ENCODE assay signal across 27 mouse cellular contexts in the genomic region with DNA sequence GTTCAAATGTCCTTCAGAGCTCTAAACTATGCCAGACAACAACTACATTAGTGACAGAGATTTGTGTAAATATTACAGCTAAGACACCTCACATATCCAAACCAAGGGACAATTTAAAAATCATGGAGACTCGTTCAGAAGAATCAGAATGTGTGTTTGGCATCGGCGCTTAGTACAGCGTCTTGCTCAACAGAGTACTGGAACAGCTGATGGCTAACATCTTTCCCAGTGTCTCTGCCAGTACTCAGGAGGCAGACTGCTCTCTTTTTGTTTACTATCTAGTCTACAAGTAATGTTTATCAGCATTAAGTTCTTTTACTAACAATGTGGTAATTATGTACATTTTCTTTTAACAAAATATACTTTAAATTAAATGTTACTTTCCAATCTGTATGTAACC.
A peak's percentile ranks its signal among the peaks of the same experiment; 100 is the strongest.
DNase-seq lines count a peak whose midpoint lies in the region; ATAC-seq and TF ChIP-seq lines count a peak whose summit lies in the region.
"Had no signal": no experiment of that assay in that cellular context is flagged by ENCODE, and none has a peak within 500 bp of the region (broad histone marks: within the 10 kb centered on the region; RNA-seq: fewer than 3 reads in every experiment).

No protein-coding gene starts in this region.

- no peak overlapping the region for H3K4me3 ChIP-seq in gastrocnemius, adult 2 months
- H3K4me3 ChIP-seq: embryonic facial prominence, embryonic 13.5 days; embryonic facial prominence, embryonic 15.5 days; erythroblast, embryonic 14.5 days; forebrain, embryonic 10.5 days; forebrain, embryonic 12.5 days had no signal

- DNase-seq in frontal cortex, postnatal 14 days (ENCODE audit: low spot score in 2 of 2): no peak
- DNase-seq in gastrocnemius, adult 2 months: peak; percentile 17
- DNase-seq in gastrocnemius, postnatal 25 days: no peak
- peak; percentile 17 for DNase-seq in lung, postnatal 10 days
- no peak for DNase-seq in lung, adult 18-20 months
- DNase-seq in adipocyte (ENCODE audit: low spot score): peak; percentile 69
- DNase-seq: adrenal gland, adult 2 months; adrenal gland, postnatal 10 days; adrenal gland, postnatal 25 days; B cell, adult 2 months; cerebellum, adult 11 months; cerebellum, adult 18-20 months; cerebellum, adult 8-10 months; cerebellum, adult 9-11 months; cerebellum, postnatal 14 days; cerebellum, postnatal 36 days; embryo, embryonic 11 days had no signal

- H3K27ac ChIP-seq in gastrocnemius, adult 2 months: no peak overlapping the region
- H3K27ac ChIP-seq: embryonic facial prominence, embryonic 13.5 days; embryonic facial prominence, embryonic 15.5 days; forebrain, embryonic 10.5 days; forebrain, embryonic 12.5 days had no signal

- ATAC-seq in frontal cortex, adult (ENCODE audit: low TSS enrichment): peak; percentile 56; the same call in 1 of the 2 replicates
- ATAC-seq: activated CD4-positive, CD25-positive, alpha-beta regulatory T cell, adult 4 months; CD4-positive, CD25-positive, alpha-beta regulatory T cell, adult 4 months; forebrain, embryonic 14.5 days; Patski had no signal

- intact Hi-C loops in gastrocnemius, adult 2 months (cut with DNase I): no loop called here

- no peak for TF ChIP-seq CTCF in gastrocnemius, adult 2 months (IDR thresholded peaks at IDR 0.05)

Comparison
In these comparisons a context has a peak if more than half of its experiments do, and no peak if none do; other contexts are left out.
1. DNase-seq: peak in gastrocnemius, adult 2 months (single experiment), lung, postnatal 10 days (single experiment) and adipocyte (single experiment); none in frontal cortex, postnatal 14 days (0 of 2), gastrocnemius, postnatal 25 days (single experiment) and lung, adult 18-20 months (0 of 2).